Mouse (Mus musculus): ENCODE data around the gene Igf1. TPM values are rescaled to one million over a fixed set of nuclear protein-coding genes. Genes with fewer than 3 reads are reported as not detected.

The Igf1 gene
- polyA plus RNA-seq (2011; ENCODE audit: insufficient read length, low read depth, missing spikeins) = 8.4 and 73.2 TPM in 2 replicates

- Histone ChIP-seq H3K27ac (ENCODE audit: insufficient read depth, low read length) (peak within 1 kb of the TSS; percentile 66), H3K4me3 (ENCODE audit: insufficient read depth, low read length) (peak within 1 kb of the TSS; percentile 30; the same call in 1 of the 2 replicates), H3K4me1 (ENCODE audit: control insufficient read depth, insufficient read depth, low read length) (peaks cover 15% of the 10 kb centered on the region)
- TF ChIP-seq POLR2A (IDR thresholded peaks at IDR 0.05; ENCODE audit: low read depth, low read length) (no peak), CTCF (IDR thresholded peaks at IDR 0.05; ENCODE audit: borderline replicate concordance, insufficient read depth, low read length) (no peak)
These were observed at the start of gene Igf1 for GRCm38 (mm10) chr10:87858013-87858806. Igf1 (plus strand) TSS chr10:87858265.

- H3K4me3 ChIP-seq (ENCODE audit: insufficient read depth, low read length) = no peak overlapping the region
- no peak overlapping the region for H3K27ac ChIP-seq (ENCODE audit: insufficient read depth, low read length)
- TF ChIP-seq POLR2A (IDR thresholded peaks at IDR 0.05; ENCODE audit: low read depth, low read length) = no peak
- TF ChIP-seq CTCF (IDR thresholded peaks at IDR 0.05; ENCODE audit: borderline replicate concordance, insufficient read depth, low read length) = no peak
- peaks cover 12% of the 10 kb centered on the region; the same call in 1 of the 2 replicates for H3K4me1 ChIP-seq (ENCODE audit: control insufficient read depth, insufficient read depth, low read length)
These were observed 45.6 kb upstream of the Igf1 start for GRCm38 (mm10) chr10:87812157-87813072.

- no peak overlapping the region for H3K4me3 ChIP-seq (ENCODE audit: insufficient read depth, low read length)
- H3K27ac ChIP-seq (ENCODE audit: insufficient read depth, low read length) = no peak overlapping the region
These were observed 44.9 kb upstream of the Igf1 start for GRCm38 (mm10) chr10:87813073-87813590.

GRCm38 (mm10) chr10:87816861-87817260 is 41.2 kb upstream of the Igf1 start:
- TF ChIP-seq POLR2A (IDR thresholded peaks at IDR 0.05; ENCODE audit: low read depth, low read length) (no peak), CTCF (IDR thresholded peaks at IDR 0.05; ENCODE audit: borderline replicate concordance, insufficient read depth, low read length) (no peak)
- Histone ChIP-seq H3K4me1 (ENCODE audit: control insufficient read depth, insufficient read depth, low read length) (peaks cover 12% of the 10 kb centered on the region; the same call in 1 of the 2 replicates), H3K27ac (ENCODE audit: insufficient read depth, low read length) (peak overlapping the region; percentile 55; the same call in 1 of the 2 replicates), H3K4me3 (ENCODE audit: insufficient read depth, low read length) (no peak overlapping the region)

More at GRCm38 (mm10) chr10:87813073-87813590, 44.9 kb upstream of the Igf1 start:
- peaks cover 12% of the 10 kb centered on the region; the same call in 1 of the 2 replicates for H3K4me1 ChIP-seq (ENCODE audit: control insufficient read depth, insufficient read depth, low read length)
- TF ChIP-seq CTCF (IDR thresholded peaks at IDR 0.05; ENCODE audit: borderline replicate concordance, insufficient read depth, low read length) = no peak
- no peak for TF ChIP-seq POLR2A (IDR thresholded peaks at IDR 0.05; ENCODE audit: low read depth, low read length)

- Histone ChIP-seq H3K4me1 (ENCODE audit: control insufficient read depth, insufficient read depth, low read length) (peaks cover 4% of the 10 kb centered on the region; the same call in 1 of the 2 replicates), H3K27ac (ENCODE audit: insufficient read depth, low read length) (no peak overlapping the region), H3K4me3 (ENCODE audit: insufficient read depth, low read length) (no peak overlapping the region)
- TF ChIP-seq CTCF (IDR thresholded peaks at IDR 0.05; ENCODE audit: borderline replicate concordance, insufficient read depth, low read length) = no peak
- TF ChIP-seq POLR2A (IDR thresholded peaks at IDR 0.05; ENCODE audit: low read depth, low read length) = no peak
These were observed 40.3 kb upstream of the Igf1 start for GRCm38 (mm10) chr10:87817786-87818185.

GRCm38 (mm10) chr10:87821906-87822305 is 36.2 kb upstream of the Igf1 start:
- Histone ChIP-seq H3K27ac (ENCODE audit: insufficient read depth, low read length) (no peak overlapping the region), H3K4me1 (ENCODE audit: control insufficient read depth, insufficient read depth, low read length) (no peaks in the 10 kb centered on the region), H3K4me3 (ENCODE audit: insufficient read depth, low read length) (no peak overlapping the region)
- TF ChIP-seq CTCF (IDR thresholded peaks at IDR 0.05; ENCODE audit: borderline replicate concordance, insufficient read depth, low read length) (no peak), POLR2A (IDR thresholded peaks at IDR 0.05; ENCODE audit: low read depth, low read length) (no peak)

GRCm38 (mm10) chr10:87830012-87830411 is 28.1 kb upstream of the Igf1 start:
- no peaks in the 10 kb centered on the region for H3K4me1 ChIP-seq (ENCODE audit: control insufficient read depth, insufficient read depth, low read length)
- TF ChIP-seq CTCF (IDR thresholded peaks at IDR 0.05; ENCODE audit: borderline replicate concordance, insufficient read depth, low read length) (no peak), POLR2A (IDR thresholded peaks at IDR 0.05; ENCODE audit: low read depth, low read length) (no peak)
- no peak overlapping the region for H3K27ac ChIP-seq (ENCODE audit: insufficient read depth, low read length)
- H3K4me3 ChIP-seq (ENCODE audit: insufficient read depth, low read length) = no peak overlapping the region

- H3K27ac ChIP-seq (ENCODE audit: insufficient read depth, low read length) = no peak overlapping the region
- H3K4me1 ChIP-seq (ENCODE audit: control insufficient read depth, insufficient read depth, low read length) = no peaks in the 10 kb centered on the region
- H3K4me3 ChIP-seq (ENCODE audit: insufficient read depth, low read length) = no peak overlapping the region
- TF ChIP-seq CTCF (IDR thresholded peaks at IDR 0.05; ENCODE audit: borderline replicate concordance, insufficient read depth, low read length) (no peak), POLR2A (IDR thresholded peaks at IDR 0.05; ENCODE audit: low read depth, low read length) (no peak)
These were observed 27.4 kb upstream of the Igf1 start for GRCm38 (mm10) chr10:87830639-87831038.

GRCm38 (mm10) chr10:87832101-87832500 is 26.0 kb upstream of the Igf1 start:
- Histone ChIP-seq H3K4me3 (ENCODE audit: insufficient read depth, low read length) (no peak overlapping the region), H3K4me1 (ENCODE audit: control insufficient read depth, insufficient read depth, low read length) (no peaks in the 10 kb centered on the region), H3K27ac (ENCODE audit: insufficient read depth, low read length) (no peak overlapping the region)
- TF ChIP-seq POLR2A (IDR thresholded peaks at IDR 0.05; ENCODE audit: low read depth, low read length) = no peak
- no peak for TF ChIP-seq CTCF (IDR thresholded peaks at IDR 0.05; ENCODE audit: borderline replicate concordance, insufficient read depth, low read length)

All from embryonic fibroblast, embryonic 13.5 days (primary cell).